Mouse (Mus musculus) 416B (cell line): ENCODE data around the gene Cd27.

Source experiments
- DNase-seq: peaks from one replicate; pipeline ENCODE4 v3.0.0; 2011; ENCODE audit warnings: low read depth

Gene Cd27

DNA sequence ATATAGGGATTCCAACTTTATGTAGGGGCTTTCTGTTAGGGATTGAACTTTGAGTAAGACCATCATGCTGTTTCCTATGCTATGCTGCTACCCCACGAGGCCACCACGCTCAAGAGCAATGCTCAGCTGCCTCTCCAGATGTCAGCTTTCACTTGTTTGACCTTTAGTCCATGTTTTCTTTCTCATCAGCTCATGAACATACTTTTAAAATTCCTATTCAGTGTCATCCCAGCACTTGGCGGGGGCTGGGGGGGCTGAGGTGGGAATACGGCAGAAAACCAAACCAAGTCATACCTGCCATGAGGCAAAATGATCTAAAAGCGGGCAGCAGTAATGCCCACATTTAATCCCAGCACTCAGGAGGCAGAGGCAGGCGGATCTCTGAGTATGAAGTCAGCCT is 23.7 kb downstream of the Cd27 start:
- DNase-seq, result no peak

DNA sequence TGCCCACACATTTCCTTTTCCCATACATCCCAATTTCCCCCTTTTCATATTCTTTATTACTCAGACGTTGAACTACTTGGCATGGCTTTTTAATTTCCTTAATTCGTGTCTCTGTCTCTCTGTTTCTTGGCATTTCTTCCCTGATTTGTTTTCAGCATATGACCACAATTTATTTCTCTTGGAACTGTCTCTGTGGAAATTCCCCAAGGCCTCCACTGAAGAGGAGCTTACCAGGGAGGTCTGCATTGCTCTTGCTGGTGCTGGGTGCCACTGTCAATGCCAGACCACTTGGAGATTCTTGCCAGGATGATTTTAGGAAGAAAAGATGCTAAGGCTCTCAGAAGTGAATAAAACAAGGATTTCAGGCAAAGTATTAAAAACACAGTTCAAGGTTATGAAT is 24.2 kb downstream of the Cd27 start:
- DNase-seq, result no peak

DNA sequence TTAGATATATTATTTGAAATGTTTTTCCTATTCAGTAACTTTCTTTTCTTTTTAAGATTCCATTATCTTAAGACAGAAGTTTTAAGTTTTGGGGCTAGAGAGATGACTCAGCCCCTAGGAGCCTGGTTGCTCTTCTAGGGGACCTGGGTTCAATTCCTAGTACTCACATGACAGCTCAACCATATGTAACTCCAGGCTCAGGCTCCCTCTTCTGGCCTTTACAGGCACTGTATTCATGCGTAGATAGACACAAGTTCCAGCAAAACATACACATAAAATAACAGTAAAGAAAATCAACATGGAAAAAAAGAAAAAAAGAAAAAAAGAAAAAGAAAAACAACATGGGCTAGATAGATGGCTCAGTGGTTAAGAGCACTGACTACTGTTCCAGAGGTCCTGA is 26.4 kb downstream of the Cd27 start:
- DNase-seq, result peak; percentile 36

DNA sequence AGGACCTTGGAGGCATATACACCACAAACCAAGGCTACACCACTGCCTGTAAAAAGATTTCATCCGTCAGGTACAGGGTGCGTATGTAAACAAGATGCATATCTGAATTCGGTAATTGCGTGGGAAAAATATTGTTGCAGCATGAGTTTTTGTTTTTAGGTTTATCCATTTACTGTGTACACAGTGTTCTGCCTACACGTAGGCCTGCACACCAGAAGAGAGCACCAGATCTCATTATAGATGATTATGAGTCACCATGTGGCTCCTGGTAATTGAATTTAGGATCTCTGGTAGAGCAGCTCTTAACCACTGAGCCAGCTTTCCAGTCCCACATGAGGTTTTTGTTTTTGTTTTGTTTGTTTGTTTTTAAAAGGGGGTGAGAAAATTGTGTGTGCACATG is 39.6 kb downstream of the Cd27 start:
- DNase-seq, result peak; percentile 16

- no peak for DNase-seq
These were observed 40.5 kb downstream of the Cd27 start for GRCm38 (mm10) chr6:125196301-125196700.

- no peak for DNase-seq
These were observed 41.2 kb downstream of the Cd27 start for GRCm38 (mm10) chr6:125195541-125196075.

- peak; percentile 68 for DNase-seq
These were observed 43.4 kb downstream of the Cd27 start for GRCm38 (mm10) chr6:125193390-125193789.

DNA sequence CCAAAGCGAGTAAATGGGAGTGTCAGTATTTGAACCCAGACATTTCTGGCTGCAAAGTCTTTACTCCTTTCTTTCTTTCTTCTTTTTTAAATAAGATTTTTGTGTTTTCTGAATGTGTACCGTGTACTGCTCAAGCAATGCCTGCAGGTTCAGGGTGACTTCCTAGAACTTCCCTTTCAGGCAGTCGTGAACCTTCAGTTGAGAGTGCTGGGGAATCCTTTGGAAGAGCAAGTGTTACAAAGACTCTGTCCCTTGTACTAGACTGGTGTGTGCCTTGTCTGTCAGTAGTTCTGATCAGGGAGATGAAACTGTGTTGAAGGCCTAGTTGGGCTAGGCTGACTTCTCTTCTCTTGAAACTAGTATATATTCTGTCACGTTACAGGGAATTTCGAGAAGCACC is 44.0 kb downstream of the Cd27 start:
- peak; percentile 46 for DNase-seq

DNA sequence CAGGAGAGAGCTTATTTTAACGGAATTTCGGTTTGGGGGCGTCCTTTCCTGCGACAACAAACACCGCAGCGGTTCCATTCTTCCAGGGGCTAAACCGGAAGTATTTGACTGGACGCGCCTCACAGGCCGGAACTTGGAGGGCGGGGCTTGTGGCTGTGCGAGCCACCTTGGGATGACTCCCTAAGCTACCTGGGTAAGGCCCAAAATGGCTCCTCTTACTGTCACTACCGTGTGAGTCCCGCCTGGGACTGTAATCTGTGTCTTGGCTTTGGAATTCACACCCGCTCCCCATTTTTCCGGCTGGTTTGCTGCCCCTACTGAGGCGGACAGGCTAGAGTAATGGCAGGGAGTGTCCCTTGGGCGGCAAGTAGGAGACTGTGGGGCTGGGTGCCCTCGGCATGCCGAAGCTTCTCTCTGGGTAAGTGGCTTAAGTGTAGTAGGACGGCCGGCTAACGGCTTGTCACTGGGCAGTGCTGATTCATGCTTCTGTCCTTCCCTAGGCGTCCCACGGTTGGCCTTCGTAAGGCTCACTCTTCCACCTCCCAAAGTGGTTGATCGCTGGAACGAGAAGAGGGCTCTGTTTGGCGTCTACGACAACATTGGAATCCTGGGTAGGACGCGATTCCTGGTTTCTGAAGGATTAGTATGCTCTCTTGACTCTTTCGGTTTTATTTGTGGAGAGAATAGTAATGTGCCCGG is 44.6 kb downstream of the Cd27 start:
- DNase-seq, result peak; percentile 97

DNA sequence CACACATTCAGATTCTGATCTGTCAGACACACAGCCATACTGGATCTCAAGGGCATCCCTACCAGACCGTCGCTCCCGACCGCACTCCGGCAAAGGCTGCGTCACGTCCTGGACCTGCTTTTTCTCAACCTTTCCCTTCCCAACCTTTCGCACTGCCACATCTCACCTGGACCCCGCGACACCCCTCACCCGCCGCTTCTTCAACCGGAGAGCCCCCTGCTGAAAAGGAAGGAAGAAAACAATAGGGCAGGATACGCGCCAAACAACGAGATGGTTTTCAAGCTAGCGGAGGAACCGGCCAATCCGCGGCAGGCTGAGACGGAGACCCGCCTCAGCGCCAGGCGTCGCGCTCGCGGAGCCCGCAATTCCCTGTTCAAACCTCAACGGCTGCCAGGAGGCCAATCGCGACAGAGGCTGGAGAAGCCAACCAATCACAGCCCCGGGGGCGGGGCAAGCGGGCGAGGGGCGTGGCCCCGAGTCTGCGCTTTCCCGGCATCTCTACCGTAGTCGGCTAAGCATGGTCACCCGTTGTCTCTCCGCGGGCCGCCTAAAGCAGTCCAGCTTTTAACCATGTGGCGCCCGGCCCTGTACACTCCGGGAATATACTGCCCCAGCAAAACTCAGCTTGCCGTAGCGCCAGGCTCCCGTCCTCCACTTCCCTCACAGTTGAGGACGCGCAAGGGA is 45.3 kb downstream of the Cd27 start, which contains the start of the genes Ncapd2 and Mrpl51:
Gene Ncapd2 (minus strand): TSS at position 370 of the 684 bp plus-strand sequence.
Gene Mrpl51 (plus strand): TSS at position 470 of the 684 bp plus-strand sequence.
- peak; percentile 98 for DNase-seq

- DNase-seq, result peak; percentile 28
These were observed 46.0 kb downstream of the Cd27 start for GRCm38 (mm10) chr6:125190816-125191215.

DNA sequence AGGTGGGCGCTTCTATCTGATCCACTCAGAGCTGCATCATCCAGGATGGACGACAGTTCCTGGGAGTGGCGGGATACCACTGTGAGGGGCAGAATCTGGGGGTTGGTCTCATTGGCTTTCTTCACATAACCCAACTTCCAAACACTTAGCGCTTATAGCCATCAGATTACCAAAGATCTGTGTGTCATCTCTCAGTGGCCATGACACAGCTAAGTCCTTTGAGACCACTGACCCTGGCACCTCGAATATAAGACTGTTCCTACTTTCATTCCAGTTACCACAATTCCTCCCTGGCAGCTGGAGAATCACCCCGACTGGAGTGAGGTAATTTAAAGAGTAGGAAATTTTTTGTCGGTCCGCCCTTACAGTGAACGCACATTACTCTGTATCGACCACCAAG is 50.6 kb downstream of the Cd27 start:
- DNase-seq, result no peak
